Mouse (Mus musculus) layer of hippocampus, postnatal 25 days (tissue): ENCODE measurements at regions not wholly inside any gene's neighbourhood (a gene's known extent, or its start where the extent isn't known, plus 50 kb on each side); places are given as distances from the start of the nearest gene placed in this dataset.

Source experiments
- microRNA-seq, 2 experiments: library from miRNA; unstranded; fragments of <30 nt; microRNA quantifications; one replicate each; pipeline ENCODE4 v1.2.0; 2021

Small RNA genes in the stretch of these regions (microRNA-seq; reads per million reads assigned to microRNA genes)
- 0 reads per million in 2 experiments for gene Gm25025
